Mouse (Mus musculus) neutrophil, adult 5-6 weeks (primary cell): ENCODE measurements around the gene Snx17. TPM values are rescaled to one million over a fixed set of nuclear protein-coding genes. Genes with fewer than 3 reads are reported as not detected.

Experiments
- ATAC-seq: fragments of 151-379, 151-347 bp; 2 replicates; pipeline ENCODE4 v1.8.0; 2017; ENCODE audit warnings: mild to moderate bottlenecking, moderate TSS enrichment; ENCODE audit not compliant: insufficient number of reproducible peaks, poor library complexity, low FRiP score, severe bottlenecking; ENCODE audit errors: extremely low read depth
- total RNA-seq: library from RNA; stranded (forward); fragments of 200-1000 nt; gene quantifications from 2 replicates; pipeline ENCODE4 v1.2.3, GENCODE M21; 2017

Gene Snx17
- 41.3 and 46.7 TPM in 2 replicates for total RNA-seq

DNA sequence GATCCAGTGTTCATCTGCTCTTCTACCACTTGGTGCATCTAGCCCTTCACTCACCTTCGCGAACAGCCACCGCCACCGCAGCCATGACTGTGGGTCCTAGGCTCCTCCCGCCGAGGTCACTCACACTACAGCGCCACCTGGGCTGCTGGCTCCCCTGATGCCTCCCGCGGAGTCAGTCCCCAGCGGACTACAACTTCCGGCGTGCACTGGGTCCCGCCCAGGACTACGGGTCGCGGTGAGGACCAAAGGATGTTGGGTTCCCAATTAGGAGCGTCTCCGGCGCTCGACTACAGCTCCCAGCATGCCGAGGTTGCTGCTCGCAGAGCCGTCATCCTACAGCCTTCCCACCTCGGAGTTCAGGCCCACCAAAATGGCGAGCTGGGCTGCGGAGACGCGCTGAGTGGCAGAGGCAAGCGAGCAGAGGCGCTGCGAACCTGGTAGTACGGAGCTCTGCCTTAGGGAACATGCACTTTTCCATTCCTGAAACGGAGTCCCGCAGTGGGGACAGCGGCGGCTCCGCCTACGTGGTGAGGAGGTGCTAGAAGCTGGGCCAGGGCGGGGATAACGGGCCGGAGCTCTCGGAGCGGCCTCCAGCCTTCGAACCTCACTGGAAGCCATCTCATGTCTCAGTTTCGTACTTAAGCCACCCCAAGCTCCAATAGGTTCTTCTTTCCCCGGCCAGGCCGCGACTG is at the start of gene Snx17, which contains the start of gene Eif2b4:
Gene Snx17 (plus strand): TSS at position 289 of the 692 bp plus-strand sequence.
Gene Eif2b4 (minus strand): TSS at position 492 of the 692 bp plus-strand sequence.
- peak; percentile 95 for ATAC-seq

DNA sequence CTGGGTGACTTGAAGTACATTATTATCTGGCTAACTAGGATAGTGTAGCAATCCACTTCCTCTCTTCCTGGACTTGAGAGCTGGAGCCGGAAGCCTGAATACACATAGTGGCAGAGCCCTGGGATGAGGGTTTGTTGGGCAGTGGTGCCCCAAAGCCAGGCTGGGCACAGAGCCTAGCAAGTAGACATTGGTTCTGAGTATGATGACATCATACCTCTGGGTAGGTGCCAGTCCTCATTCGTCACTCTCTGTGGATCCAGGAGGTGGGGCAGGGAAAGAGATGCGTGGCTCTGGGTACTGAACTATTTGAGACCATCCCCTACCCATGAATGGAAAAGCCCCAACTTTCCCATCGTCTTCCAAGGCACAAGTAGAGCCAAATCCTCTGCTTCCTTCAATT is 43.2 kb upstream of the Snx17 start:
- no peak for ATAC-seq

DNA sequence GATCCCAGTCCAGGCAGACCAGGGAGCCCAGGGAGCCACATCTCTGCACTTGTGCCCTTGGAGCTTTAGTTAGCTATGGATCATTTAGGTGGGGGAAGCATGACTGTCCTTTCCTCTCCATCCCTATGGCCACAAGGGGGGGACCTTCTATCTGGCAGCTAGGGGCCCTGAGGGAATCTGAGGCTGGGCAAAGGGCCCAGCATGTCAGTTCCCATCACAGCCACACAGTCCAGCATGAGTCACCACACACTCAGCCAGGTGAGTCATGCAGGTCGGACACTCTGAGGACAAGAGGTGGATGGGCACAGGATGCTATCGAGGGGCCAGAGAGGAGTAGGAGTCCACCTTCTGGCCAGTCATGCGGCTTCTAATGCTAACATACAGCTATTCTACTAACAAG is 41.3 kb upstream of the Snx17 start:
- ATAC-seq, result no peak

DNA sequence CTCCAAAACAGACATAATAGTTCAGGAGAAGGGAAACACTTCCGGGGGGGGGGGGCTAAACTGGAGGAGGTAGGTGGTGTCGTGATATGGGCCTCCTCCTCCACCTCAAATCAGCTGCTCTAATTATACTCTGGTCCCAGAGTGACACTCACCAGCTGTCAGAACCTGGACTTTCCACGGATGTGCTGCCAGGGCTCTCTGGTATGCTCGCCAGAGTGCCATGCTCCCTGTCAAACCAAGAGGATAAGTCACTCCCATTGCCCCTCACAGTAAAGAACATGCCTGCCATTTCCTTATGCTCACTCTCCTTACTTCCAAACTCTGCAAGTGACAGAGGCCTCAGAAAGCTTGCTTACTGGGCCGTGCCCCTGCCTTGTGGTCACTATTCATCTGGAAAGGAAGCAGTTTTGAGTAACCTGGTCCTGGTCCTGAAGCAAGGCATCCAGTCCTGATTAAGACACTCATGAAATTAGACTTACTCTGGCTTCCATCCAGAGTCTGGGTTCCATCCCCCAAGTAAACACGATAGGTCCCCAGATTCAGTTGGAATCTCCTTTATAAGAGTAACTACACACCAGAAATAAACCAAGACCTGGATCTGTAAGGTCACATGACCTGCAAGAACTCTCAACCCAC is 39.4 kb upstream of the Snx17 start:
- ATAC-seq, result no peak

DNA sequence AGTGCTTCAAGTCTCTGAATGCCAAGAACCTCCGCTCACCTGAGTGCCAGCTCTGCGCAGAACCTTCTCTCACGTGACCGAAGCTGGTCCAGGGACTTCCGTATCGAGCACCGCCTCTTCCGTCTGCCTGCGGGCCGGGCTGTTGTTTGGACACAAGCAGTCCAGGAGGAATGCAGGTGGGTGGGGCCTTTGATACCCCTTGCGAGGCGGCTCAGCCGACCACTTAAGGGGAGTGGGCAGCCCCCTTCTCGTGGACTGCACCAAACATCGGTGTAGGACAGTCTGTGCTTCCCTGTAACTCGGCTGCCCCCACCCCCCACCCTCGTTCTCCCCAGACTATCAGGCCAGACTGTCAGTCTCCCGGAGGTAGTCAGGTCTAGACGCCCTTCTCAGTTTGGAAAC is 38.9 kb upstream of the Snx17 start, which contains the start of gene Mpv17:
Gene Mpv17 (minus strand): TSS at position 100 of the 402 bp plus-strand sequence.
- ATAC-seq, result peak; percentile 86

DNA sequence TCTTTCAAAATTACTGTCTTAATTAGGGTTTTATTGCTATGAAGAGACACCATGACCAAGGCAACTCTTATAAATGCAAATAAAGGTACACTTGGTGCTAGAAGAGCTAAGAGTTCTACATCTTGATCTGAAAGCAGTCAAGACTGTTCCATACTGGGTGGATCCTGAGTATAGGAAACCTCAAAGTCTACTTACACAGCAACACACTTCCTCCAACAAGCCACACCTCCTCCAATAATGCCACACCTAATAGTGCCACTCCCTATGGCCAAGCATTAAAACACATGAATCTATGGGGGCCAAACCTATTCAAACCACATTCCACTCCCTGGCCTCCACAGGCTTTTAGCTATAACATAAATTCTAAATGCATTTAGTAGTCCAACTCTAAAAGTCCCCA is 30.6 kb upstream of the Snx17 start:
- ATAC-seq, result no peak

DNA sequence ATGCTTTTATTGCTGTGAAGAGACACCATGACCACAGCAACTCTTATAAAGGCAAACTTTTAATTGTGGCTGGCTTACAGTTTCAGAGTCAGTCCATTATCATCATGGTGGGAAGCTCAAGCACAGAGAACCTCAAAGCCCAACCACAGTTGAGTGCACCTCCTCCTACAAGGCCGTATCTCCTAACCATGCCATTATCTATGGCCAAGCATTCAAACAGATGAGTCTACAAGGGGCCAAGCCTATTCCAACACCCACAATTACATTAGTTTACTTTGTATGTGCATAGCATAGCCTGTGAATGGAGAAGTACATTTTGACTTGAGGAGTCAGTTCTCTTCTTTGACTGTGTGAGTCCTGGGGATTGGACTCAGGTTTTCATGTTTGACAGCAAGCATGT is 28.1 kb upstream of the Snx17 start:
- no peak for ATAC-seq

DNA sequence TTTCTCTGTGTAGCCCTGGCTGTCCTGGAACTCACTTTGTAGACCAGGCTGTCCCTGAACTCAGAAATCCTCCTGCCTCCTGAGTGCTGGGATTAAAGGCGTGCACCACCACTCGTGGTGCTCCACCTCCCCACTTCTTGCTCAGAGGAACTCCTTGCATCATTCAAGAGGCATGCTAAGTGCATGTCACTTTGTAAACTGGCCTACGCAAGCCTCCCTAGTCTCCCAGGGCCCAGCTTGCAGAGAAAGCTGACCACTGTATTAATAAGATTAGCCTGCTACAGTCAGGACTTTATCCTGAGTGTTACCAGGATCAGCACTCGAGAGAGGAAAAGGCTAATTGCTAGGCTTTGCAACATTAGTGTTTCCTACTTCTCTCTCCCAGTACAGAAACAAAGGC is 24.4 kb upstream of the Snx17 start:
- ATAC-seq, result no peak

DNA sequence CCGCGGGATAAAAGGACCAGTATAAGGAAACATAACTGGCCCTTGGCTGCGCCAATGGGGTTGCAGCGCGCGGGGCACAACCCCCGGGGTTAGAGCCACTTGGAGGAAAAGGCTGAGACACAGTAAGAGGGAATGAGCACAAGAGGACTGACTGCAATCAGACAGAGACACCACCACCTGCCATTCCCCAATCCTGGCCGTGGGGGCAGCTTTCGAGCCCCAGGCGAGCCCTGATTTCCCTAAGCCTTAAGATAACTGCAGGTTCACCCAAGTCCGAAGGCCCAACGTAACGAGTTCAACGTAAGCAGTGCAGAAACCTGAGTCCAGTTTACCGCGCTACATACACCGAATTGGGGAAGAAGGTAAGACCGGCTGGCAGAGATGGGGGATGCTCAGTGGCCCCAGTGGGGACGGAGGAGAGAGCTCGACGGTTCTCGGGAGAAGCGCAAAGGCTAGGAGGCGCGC is 13.7 kb upstream of the Snx17 start:
- ATAC-seq, result no peak; the same call in 1 of the 2 replicates

DNA sequence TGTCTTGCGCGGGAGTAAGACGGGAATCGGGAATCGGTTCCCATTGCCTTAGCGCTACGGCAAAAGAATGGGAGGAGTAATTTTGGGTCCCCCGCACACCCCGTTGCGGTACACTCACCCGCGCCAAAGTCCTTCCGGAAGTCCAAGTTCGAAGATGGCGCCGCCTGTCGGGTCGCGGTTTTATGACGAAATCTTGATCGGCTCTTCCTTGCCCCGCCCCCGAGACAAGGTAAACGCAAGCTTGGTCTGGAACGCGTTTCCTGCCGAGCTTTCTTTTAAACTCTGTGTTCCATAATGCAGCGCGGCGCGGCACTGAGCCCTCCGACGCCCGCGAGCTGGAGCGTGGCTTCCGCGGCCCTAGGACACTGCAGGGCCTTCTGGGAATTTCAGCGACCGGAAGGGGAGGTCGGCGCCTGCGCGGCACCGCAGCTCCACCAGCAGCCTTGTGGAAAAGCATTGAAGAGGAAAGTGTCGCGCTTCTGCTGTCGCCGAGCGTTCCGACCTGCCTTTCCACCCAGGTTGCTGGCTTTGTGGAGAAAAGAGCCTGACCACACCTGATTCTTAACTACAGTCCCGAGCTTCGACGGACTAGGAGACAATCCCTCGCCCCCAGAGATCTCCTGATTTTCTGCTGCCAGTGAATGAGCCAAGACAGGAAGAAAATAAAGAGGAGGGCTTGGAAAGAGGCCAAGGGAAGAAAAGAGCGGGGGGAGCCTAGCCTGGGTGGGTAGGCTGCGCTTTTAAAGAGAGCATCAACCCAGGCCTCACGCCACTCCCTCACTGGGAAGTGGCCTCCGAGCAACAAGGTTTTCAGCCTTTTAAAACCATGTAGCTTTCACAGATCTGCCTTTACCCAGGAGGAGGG is 13.0 kb upstream of the Snx17 start, which contains the start of the genes Gm29609 and Gtf3c2:
Gene Gm29609 (minus strand): TSS at position 146 of the 865 bp plus-strand sequence.
Gene Gtf3c2 (minus strand): TSS at position 379 of the 865 bp plus-strand sequence.
- ATAC-seq, result peak; percentile 91

DNA sequence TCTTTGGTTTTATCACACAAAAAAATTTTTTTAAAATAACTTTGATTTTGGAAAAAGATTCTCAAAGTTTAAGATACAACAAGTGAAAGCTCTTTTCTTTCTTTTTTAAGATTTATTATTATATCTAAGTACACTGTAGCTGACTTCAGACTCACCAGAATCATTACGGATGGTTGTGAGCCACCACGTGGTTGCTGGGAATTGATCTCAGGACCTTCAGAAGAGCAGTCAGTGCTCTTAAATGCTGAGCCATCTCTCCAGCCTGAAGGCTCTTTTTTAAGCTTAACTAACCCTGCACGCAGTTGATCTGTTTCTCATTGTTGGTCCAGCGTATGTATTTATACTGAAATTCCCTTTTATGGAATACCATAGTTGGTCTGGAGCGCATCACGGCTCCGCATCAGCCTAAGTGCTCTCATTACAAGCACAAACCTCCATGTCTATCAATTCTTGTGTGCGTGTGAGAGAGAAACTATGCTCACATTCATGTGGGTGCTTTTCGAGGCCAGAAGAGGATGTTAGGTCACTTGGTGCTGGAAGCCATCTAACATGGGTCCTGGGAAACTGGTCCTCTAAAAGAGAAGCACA is 11.8 kb upstream of the Snx17 start:
- no peak for ATAC-seq

DNA sequence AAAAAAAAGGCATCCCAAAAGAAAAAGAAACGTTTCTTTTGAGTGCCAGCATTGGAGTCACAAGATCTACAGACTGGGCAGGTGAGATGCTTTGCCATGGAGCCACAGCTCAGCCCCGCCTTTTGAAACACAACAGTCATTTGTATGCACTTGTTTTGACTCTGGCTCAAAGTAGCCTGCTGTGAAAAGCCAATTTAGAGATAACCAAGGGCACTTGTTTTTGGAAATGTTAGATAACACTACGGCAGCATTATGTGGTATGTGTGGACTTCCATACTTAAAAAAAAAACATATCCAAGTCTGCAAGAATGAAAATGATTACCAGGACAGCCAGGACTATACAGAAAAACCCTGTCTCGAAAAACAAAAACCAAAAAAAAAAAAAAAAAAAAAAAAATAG is 9.3 kb upstream of the Snx17 start:
- ATAC-seq, result no peak

DNA sequence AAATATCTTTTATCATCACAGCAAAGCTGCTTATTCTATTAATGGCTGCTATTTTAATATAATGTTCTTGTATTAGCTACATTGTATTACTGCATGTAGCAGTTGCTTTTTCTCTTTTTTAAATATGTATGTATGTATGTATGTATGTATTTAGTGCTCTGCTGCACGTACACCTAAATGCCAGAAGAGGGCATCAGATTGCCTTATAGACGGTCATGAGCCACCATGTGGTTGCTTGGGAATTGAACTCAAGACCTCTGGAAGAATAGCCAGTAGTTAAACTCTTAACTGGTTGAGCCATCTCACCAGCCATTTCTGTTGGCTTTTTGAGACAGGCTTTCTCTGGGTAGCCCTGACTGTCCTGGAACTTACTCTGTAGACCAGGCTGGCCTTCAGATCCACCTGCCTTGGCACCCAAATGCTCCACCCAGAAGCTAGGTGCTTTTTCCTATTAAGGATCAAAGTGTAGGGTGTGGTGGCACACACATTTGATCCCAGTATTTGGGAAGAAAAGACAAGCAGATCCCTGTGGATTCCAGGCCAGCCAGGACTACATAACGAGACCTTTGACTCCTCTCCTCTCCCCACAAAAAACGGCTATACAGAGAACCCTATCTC is 4.7 kb upstream of the Snx17 start:
- no peak for ATAC-seq

DNA sequence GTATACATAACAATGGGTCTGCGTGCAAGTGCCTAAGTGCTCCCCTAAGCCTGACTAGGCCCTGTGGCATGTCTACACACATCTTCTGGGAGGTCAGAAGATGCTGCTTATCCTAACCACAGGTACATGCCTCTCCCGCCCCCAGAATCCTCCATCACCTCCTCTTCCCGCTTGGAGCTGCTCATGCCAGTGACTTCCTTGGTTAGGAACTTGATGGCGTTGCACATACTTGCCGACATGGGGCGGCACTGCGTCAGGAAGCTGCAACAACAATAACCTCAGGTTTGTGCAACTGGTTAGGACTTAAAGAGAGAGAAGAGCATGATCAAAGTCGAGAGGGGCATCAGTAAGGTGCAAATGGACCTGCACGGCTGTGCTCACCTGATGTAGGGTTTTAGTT is 2.8 kb upstream of the Snx17 start:
- ATAC-seq, result no peak

DNA sequence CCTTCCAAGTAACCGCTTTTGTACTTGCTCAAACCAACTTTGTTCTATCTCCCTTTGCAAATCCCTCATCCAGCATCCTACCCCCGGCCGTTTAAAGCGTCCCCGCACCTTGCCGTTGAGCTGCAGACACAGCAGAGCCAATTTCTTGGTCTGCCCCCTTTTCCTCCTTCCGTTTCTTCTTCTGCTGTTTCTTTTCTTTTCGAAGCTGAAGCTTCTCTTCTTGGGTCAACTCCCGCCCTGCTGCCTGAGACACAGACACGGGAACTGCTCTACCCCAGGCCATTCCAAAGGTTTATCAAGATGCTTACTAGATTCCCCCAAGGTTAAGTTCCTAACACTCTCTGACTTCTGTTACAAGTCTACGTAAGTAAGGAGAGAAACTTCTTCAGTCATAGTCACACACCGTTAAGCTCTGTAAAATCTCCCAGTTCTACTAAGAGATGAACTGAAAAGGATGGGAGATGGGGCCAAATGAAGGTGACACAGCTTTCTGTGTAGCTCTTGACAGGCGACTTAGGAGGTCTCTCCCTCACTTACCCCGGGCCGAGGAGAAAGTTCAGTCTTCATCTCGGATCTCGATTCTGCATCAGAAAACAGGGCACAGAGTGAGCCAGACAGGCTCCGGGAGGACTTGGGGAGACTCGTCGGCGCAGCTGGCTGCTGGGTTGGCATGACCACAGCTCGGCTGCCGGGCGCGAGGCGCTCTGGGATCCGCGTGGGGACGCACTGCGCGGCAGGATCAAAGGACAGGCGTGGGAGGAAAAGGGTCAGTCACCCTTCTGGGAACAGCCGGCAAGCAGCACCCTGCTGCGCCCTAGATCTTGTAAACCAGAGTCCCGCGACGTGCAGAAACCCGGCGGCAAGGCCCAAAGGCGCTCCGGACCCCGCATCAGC is 735 bp upstream of the Snx17 start:
- ATAC-seq, result no peak

DNA sequence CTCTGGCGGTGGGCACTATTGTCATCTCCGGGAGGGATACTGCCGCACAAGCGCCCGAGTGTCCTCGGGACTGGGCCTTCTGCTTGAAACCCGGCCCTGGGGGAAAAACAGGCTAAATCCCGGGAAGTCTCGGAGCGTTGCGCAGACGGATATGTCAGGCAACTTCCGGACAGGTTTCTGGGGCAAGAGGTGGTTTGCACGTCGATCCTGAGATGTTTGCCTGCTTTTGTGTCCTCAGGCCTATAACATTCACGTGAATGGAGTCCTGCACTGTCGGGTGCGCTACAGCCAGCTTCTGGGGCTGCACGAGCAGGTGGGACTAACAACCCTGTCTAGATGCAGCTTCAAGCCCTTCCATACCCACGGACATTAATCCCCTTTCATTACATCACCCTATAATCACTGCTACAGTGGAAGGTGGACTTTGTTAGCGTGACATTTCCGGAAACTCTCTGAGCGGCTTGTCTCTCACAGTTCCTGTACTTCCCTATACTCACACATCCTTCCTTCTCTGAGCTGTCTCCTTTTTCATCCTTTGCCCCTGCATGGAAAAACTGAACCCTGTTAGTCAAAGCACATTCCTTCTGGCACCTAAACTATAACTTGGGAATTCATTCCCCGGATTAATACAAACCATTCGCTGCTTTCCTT is 729 bp downstream of the Snx17 start:
- ATAC-seq, result no peak
